Mouse (Mus musculus) fat pad, adult 2 months (tissue): ENCODE data around the gene Nfia.

Experiments
- DNase-seq: peaks from one replicate; pipeline ENCODE4 v3.0.0-alpha.2; 2011; ENCODE audit warnings: low read depth, low spot score; ENCODE audit errors: extremely low read depth

Gene Nfia

GRCm38 (mm10) chr4:98114966-98115365, 342.4 kb downstream of the Nfia start:
- no peak for DNase-seq

- DNase-seq = no peak
These were observed 342.9 kb downstream of the Nfia start for GRCm38 (mm10) chr4:98115401-98115800.

DNA sequence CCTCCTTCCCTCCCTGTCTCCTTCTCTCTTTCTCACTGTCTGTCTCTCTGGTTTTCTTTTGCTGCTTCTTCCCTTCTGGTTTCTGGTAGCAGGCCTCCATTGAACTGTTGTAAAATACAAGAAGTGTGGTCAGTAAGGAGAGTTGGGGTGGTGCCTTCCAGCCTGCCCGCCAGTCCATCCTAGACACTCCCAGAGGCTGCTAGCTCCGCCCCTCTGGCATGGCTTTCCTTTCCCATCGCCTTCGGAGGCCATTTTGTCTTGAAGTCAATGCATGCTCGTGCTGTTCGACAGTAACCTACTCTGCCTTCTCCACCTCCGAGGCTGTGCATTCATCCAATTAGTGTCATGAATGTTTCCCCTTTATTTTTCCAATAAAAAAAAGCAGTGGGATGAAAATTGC, 343.5 kb downstream of the Nfia start:
- DNase-seq = no peak

GRCm38 (mm10) chr4:98118126-98118525, 345.6 kb downstream of the Nfia start:
- no peak for DNase-seq

GRCm38 (mm10) chr4:98118761-98119675, 346.5 kb downstream of the Nfia start:
- no peak for DNase-seq

- no peak for DNase-seq
These were observed 347.5 kb downstream of the Nfia start for GRCm38 (mm10) chr4:98119949-98120531.

DNA sequence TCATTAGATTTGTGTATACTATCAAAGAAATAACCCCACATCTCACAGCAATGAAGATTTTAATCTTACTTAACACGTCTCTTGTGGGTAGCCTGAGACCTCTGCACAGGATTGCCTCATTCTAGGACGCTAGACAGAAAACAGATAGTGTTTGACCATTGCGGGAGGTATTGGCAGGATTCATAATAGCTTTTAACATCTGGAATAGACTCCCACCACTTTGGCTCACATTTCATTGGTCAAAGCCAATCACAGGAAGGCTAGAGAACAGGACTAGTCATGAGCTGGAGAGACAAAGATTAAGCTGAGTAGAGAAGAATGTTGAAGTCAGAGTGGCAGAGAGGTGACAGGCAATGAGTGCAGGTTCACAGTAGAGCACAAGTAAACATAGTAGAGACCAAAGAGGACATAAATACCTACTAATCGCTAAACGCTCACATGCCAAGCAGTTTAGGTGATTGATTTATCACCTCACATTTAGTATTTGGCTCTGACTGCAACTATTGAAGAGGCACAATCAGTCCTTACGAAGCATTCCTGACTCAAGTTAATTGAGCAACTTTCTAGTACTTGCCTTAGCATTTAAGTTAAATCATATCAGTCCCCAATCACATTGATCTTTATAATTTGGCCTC, 348.3 kb downstream of the Nfia start:
- DNase-seq = peak; percentile 91

- DNase-seq = no peak
These were observed 353.6 kb downstream of the Nfia start for GRCm38 (mm10) chr4:98126003-98126677.

DNA sequence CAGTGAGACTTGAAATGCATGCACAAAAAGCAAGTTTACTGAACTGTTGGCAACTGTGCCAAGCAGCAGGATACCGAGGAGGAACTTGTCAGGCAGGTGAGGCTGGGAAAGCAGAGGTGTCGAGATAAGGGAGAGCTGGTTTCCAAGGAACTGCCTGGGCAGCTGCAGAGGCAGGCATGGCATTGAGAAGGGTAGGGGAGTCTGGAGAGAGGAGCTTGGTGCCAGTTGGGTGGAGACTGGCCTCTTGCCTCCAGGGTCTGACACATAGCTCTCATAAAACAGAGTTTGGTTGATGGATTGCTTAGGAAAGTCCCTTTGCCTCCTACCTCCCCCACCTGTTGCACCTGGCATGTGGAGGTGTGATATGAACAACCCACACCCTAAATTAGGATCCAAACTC, 358.3 kb downstream of the Nfia start:
- DNase-seq = peak; percentile 91

GRCm38 (mm10) chr4:98134027-98134426, 361.5 kb downstream of the Nfia start:
- no peak for DNase-seq

DNA sequence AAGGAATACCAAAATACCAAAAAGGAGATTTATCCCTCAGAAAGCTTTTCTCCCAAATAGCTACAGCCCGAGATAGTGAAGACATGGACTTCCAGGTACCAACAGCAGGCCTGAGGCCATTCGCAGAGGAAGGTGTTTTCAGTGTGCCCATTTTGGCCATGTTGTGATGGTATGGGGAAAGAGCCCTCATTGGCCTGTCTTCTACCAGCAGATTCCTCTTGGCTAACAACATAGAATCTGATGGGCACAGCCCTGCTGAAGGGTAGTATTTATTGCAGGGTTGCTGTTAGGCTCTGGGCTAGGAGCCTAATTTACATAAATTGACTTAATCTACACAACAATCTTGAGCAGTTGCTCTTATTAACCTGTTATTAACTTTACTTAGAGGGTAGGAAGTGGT, 363.5 kb downstream of the Nfia start:
- DNase-seq = peak; percentile 91

DNA sequence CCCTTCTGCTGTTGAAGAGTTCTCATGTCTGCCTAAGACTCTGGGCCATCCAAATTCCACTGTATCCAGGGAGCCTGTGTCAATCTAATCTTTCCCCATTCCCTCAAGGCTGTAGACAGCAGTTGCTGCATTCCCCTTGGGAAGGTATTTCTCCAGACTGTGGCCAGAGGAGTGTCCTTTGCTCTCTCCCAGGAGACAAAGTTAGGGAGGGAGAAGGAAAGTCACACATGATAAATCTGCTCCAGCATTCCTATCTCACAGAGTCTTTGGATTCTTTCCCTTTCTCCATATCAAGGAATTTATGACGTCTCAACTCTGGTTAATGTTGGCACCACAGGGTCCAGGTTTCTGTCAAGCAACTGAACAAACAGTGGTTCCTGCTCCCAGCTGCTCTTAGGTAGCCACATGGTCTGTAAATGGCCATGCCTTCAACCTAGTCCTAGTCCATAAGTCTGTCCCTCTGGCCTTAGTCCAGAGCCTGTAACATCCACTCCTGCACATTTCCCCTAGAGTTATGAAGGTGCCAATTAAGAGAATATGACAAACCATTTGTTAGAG, 370.4 kb downstream of the Nfia start:
- no peak for DNase-seq

DNA sequence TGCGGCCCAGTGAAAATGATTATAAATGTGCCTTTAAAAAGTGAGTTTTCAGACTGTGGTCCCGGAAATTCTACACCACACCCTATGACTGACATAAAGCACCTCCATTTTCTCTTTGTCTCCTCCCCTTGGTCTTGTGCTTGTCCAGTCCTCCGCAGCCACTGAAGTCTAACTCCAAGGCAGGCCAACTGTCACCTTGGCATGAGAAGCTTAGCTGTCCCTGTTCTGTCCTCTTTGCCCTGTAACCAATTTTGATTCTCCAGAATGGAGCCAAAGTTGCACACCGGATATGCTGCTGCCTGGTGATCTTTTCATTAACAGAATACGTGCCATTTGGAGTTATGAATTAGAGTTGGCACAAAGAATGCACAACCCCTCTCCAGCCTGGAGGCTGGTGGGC, 378.0 kb downstream of the Nfia start:
- no peak for DNase-seq

DNA sequence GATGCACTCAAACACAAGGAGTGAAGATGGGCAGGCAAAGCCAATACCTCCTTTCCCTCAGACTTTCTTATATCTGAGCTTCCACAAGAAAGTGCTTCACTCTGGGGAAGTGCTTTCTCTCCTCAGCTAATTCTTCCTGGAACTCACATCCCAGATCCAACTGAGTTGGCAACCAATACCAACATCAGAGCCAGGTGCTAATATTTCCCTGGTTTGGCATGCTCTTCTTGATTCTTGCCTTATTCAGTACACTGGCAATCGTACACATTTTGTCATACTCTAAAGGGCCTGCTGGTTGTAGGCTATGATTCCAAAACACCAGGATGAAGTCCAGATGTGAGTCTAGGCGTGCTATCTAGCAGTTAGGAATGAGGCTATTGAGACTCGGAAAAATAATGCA, 385.4 kb downstream of the Nfia start:
- no peak for DNase-seq

DNA sequence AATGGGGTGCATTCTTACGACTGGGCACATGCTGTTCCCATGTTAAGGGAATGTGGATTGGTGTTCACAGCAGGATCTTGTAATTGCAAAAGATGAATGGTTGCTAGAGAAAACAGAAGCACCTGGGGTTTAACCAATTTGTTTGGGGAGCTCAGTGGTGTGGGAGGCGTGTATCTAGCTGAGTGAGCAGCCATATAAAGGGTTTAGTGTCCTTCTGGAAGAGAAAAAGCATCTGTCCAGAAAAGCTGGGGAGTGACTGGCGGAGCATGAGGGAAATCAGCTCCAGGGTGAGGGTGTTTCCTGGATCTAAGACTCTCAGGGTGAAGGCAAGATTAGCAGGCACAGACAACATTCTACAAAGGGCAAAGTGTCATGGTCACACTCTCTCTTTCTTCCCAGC, 393.8 kb downstream of the Nfia start:
- no peak for DNase-seq
